Mouse (Mus musculus): ENCODE data around the gene Rtn3. TPM values are rescaled to one million over a fixed set of nuclear protein-coding genes. Genes with fewer than 3 reads are reported as not detected.

The Rtn3 gene
- polyA plus RNA-seq (2012; ENCODE audit: low replicate concordance): 32.2 and 45.0 TPM in 2 replicates

GRCm38 (mm10) chr19:7482599-7483511 lies at the start of gene Rtn3:
Rtn3 (minus strand) TSS chr19:7483281.

GRCm38 (mm10) chr19:7493352-7494186 lies 10.5 kb upstream of the Rtn3 start, which contains the start of gene Atl3:
Atl3 (plus strand) TSS chr19:7494040.

GRCm38 (mm10) chr19:7416834-7417735 lies 66.0 kb downstream of the Rtn3 start, which contains the start of gene 2700081O15Rik:
2700081O15Rik (plus strand) TSS chr19:7417625.

GRCm38 (mm10) chr19:7382903-7383865 lies 99.9 kb downstream of the Rtn3 start, which contains the start of gene Spindoc:
Spindoc (minus strand) TSS chr19:7382994.

Other genes starting within 250 kb of the Rtn3 start
- 31.1 and 36.7 TPM in 2 replicates for gene Naa40, start 242.1 kb downstream of the Rtn3 start, polyA plus RNA-seq (2012; ENCODE audit: low replicate concordance)
- 3.4 and 7.2 TPM in 2 replicates for gene Rcor2, start 216.0 kb downstream of the Rtn3 start, polyA plus RNA-seq (2012; ENCODE audit: low replicate concordance)
- 328 and 668 TPM in 2 replicates for gene Mark2, start 141.4 kb downstream of the Rtn3 start, polyA plus RNA-seq (2012; ENCODE audit: low replicate concordance)
- gene Spindoc, start 100.3 kb downstream of the Rtn3 start, polyA plus RNA-seq (2012; ENCODE audit: low replicate concordance): 29.3 and 36.2 TPM in 2 replicates
- gene 2700081O15Rik, start 65.7 kb downstream of the Rtn3 start, polyA plus RNA-seq (2012; ENCODE audit: low replicate concordance): 6.9 and 8.3 TPM in 2 replicates
- gene Atl3, start 10.8 kb upstream of the Rtn3 start, polyA plus RNA-seq (2012; ENCODE audit: low replicate concordance): 4.4 and 10.5 TPM in 2 replicates
- 5.4 and 8.6 TPM in 2 replicates for gene Pla2g16, start 74.2 kb upstream of the Rtn3 start, polyA plus RNA-seq (2012; ENCODE audit: low replicate concordance)
- gene Lgals12, start 123.9 kb upstream of the Rtn3 start, polyA plus RNA-seq (2012; ENCODE audit: low replicate concordance): not detected in 2 replicates
- gene Hrasls5, start 129.3 kb upstream of the Rtn3 start, polyA plus RNA-seq (2012; ENCODE audit: low replicate concordance): not detected in 2 replicates
- gene Slc22a19, start 228.0 kb upstream of the Rtn3 start, polyA plus RNA-seq (2012; ENCODE audit: low replicate concordance): not detected in 2 replicates